Mouse (Mus musculus): ENCODE results near the gene Olfr846. TPM values are rescaled to one million over a fixed set of nuclear protein-coding genes. Genes with fewer than 3 reads are reported as not detected.

Olfr846 gene
- polyA plus RNA-seq (2012; ENCODE audit: insufficient read depth, insufficient read length, low replicate concordance, missing spikeins): not detected in 2 replicates

DNA sequence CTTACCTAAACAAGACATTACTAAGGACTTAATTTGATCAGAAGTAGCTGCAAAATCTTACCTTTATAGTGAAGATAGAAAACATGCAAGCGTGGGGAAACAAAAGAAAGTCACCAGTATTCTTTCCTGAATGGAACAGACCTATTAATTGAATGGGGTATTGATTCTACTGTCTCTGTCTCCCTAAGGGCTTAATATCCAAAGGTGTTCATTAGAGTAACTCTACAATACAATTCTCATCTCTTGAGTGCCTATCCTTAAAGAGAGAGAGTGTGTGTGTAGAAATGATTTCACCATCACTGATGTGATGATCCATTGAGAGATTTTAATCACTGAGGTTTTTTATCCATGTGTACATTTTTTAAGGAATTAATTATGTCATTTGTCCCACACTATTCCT, at the start of gene Olfr846:
TSS of gene Olfr846 (minus strand) at position 101 of the 400 bp plus-strand sequence.
- TF ChIP-seq POLR2A (IDR thresholded peaks at IDR 0.05; ENCODE audit: insufficient read depth, low read depth, low read length): no peak
- TF ChIP-seq CTCF (IDR thresholded peaks at IDR 0.05; ENCODE audit: insufficient read depth, low read depth, low read length): no peak
- H3K4me3 ChIP-seq (ENCODE audit: insufficient read depth, low read depth, low read length): no peak within 1 kb of the TSS
- H3K27ac ChIP-seq (ENCODE audit: insufficient read depth, low read depth, low read length): no peak within 1 kb of the TSS
- no peaks in the 10 kb centered on the region for H3K4me1 ChIP-seq (ENCODE audit: control insufficient read depth, insufficient read depth, low read length)
- 40% methylated on average over 1 of the region's 1 CpGs for WGBS

DNA sequence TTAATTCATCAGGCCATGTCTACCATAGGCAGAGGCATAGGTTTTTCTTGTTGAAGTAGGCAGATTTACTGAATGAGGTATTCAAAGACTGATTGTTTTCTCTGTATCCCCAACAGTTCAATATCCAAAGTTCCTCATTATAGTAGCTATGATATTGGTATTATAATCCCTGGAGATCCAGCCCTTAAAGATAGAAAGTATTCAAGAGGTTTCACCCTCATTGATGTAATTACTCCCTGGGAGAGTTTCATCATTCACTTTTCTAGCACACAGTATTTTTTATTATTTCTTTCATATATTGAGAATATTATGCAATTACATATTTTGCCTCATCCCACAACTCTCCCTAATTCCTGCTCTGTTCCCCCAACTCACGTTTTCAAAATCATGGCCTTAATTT, 14.8 kb upstream of the Olfr846 start, which contains the start of gene Olfr847:
TSS of gene Olfr847 (minus strand) at position 101 of the 400 bp plus-strand sequence.
- no peaks in the 10 kb centered on the region for H3K4me1 ChIP-seq (ENCODE audit: control insufficient read depth, insufficient read depth, low read length)
- WGBS: 67% methylated on average over 1 of the region's 1 CpGs
- H3K4me3 ChIP-seq (ENCODE audit: insufficient read depth, low read depth, low read length): no peak within 1 kb of the TSS
- TF ChIP-seq POLR2A (IDR thresholded peaks at IDR 0.05; ENCODE audit: insufficient read depth, low read depth, low read length) (no peak), CTCF (IDR thresholded peaks at IDR 0.05; ENCODE audit: insufficient read depth, low read depth, low read length) (no peak)
- H3K27ac ChIP-seq (ENCODE audit: insufficient read depth, low read depth, low read length): no peak within 1 kb of the TSS

- no peak within 1 kb of the TSS for H3K4me3 ChIP-seq (ENCODE audit: insufficient read depth, low read depth, low read length)
- H3K27ac ChIP-seq (ENCODE audit: insufficient read depth, low read depth, low read length): no peak within 1 kb of the TSS
- TF ChIP-seq CTCF (IDR thresholded peaks at IDR 0.05; ENCODE audit: insufficient read depth, low read depth, low read length) (no peak), POLR2A (IDR thresholded peaks at IDR 0.05; ENCODE audit: insufficient read depth, low read depth, low read length) (no peak)
- H3K4me1 ChIP-seq (ENCODE audit: control insufficient read depth, insufficient read depth, low read length): no peaks in the 10 kb centered on the region
- WGBS: 77% methylated on average over 1 of the region's 1 CpGs
Observed at GRCm38 (mm10) chr9:19336157-19336556, 27.6 kb downstream of the Olfr846 start, which contains the start of gene Olfr845. TSS of gene Olfr845 (plus strand) at chr9:19336457.

GRCm38 (mm10) chr9:19316047-19316446, 47.8 kb downstream of the Olfr846 start, which contains the start of gene Olfr844:
TSS of gene Olfr844 (plus strand) at chr9:19316347.
- Histone ChIP-seq H3K4me1 (ENCODE audit: control insufficient read depth, insufficient read depth, low read length) (no peaks in the 10 kb centered on the region), H3K4me3 (ENCODE audit: insufficient read depth, low read depth, low read length) (no peak within 1 kb of the TSS), H3K27ac (ENCODE audit: insufficient read depth, low read depth, low read length) (no peak within 1 kb of the TSS)
- TF ChIP-seq POLR2A (IDR thresholded peaks at IDR 0.05; ENCODE audit: insufficient read depth, low read depth, low read length): no peak
- no peak for TF ChIP-seq CTCF (IDR thresholded peaks at IDR 0.05; ENCODE audit: insufficient read depth, low read depth, low read length)

Other genes starting within 250 kb of the Olfr846 start
- gene Olfr836, start 243.6 kb downstream of the Olfr846 start, polyA plus RNA-seq (2012; ENCODE audit: insufficient read depth, insufficient read length, low replicate concordance, missing spikeins): not detected in 2 replicates
- gene Olfr837, start 227.7 kb downstream of the Olfr846 start, polyA plus RNA-seq (2012; ENCODE audit: insufficient read depth, insufficient read length, low replicate concordance, missing spikeins): not detected in 2 replicates
- gene Olfr839-ps1, start 186.7 kb downstream of the Olfr846 start, polyA plus RNA-seq (2012; ENCODE audit: insufficient read depth, insufficient read length, low replicate concordance, missing spikeins): not detected in 2 replicates
- gene Olfr843, start 112.0 kb downstream of the Olfr846 start, polyA plus RNA-seq (2012; ENCODE audit: insufficient read depth, insufficient read length, low replicate concordance, missing spikeins): not detected in 2 replicates
- not detected in 2 replicates for gene Olfr844, start 47.7 kb downstream of the Olfr846 start, polyA plus RNA-seq (2012; ENCODE audit: insufficient read depth, insufficient read length, low replicate concordance, missing spikeins)
- gene Olfr845, start 27.5 kb downstream of the Olfr846 start, polyA plus RNA-seq (2012; ENCODE audit: insufficient read depth, insufficient read length, low replicate concordance, missing spikeins): not detected in 2 replicates
- not detected in 2 replicates for gene Olfr847, start 14.7 kb upstream of the Olfr846 start, polyA plus RNA-seq (2012; ENCODE audit: insufficient read depth, insufficient read length, low replicate concordance, missing spikeins)
- not detected in 2 replicates for gene Olfr849, start 76.3 kb upstream of the Olfr846 start, polyA plus RNA-seq (2012; ENCODE audit: insufficient read depth, insufficient read length, low replicate concordance, missing spikeins)
- gene Olfr850, start 114.2 kb upstream of the Olfr846 start, polyA plus RNA-seq (2012; ENCODE audit: insufficient read depth, insufficient read length, low replicate concordance, missing spikeins): not detected in 2 replicates
- gene Olfr851, start 129.3 kb upstream of the Olfr846 start, polyA plus RNA-seq (2012; ENCODE audit: insufficient read depth, insufficient read length, low replicate concordance, missing spikeins): not detected in 2 replicates
- gene Olfr853, start 177.1 kb upstream of the Olfr846 start, polyA plus RNA-seq (2012; ENCODE audit: insufficient read depth, insufficient read length, low replicate concordance, missing spikeins): not detected in 2 replicates
- not detected in 2 replicates for gene Olfr854, start 203.4 kb upstream of the Olfr846 start, polyA plus RNA-seq (2012; ENCODE audit: insufficient read depth, insufficient read length, low replicate concordance, missing spikeins)
- not detected in 2 replicates for gene Olfr855, start 218.6 kb upstream of the Olfr846 start, polyA plus RNA-seq (2012; ENCODE audit: insufficient read depth, insufficient read length, low replicate concordance, missing spikeins)

All from olfactory bulb, adult 2 months (tissue).